Mouse (Mus musculus): ENCODE measurements around the gene Gcc2. TPM values are rescaled to one million over a fixed set of nuclear protein-coding genes. Genes with fewer than 3 reads are reported as not detected.

The Gcc2 gene
- polyA plus RNA-seq, 1 experiment from 2014 or later: 65.4 TPM

DNA sequence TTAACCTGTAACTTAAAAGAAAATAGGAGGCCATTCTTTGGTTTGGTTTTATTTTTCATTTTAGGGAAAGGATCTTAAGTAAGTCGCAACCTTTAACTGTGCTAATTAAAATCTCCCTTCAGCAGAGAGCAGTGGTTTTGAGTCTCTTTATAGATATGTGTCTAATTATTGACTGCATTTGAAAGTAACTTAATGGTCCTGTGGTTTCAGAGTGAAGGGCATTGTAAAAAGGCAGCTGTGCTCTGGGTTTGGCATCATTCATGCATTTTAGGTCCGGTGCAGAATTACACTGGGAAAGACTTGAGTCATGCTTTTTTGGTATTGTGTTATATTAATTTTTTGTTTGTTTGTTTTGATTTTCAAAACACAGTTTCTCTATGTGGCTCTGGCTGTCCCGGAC is 97.1 kb downstream of the Gcc2 start:
- Histone ChIP-seq H3K36me3 (ENCODE audit: control insufficient read depth, insufficient read depth, low read length) (no peaks in the 10 kb centered on the region), H3K9me3 (ENCODE audit: control insufficient read depth, low read length) (no peaks in the 10 kb centered on the region), H3K4me3 (ENCODE audit: low read length) (no peak overlapping the region), H3K4me1 (ENCODE audit: control insufficient read depth, insufficient read depth, low read length) (peaks cover 12% of the 10 kb centered on the region), H3K27me3 (replicated peaks; ENCODE audit: control insufficient read depth, insufficient read depth, low read length) (no peaks in the 10 kb centered on the region), H3K27ac (ENCODE audit: low read length) (no peak overlapping the region), H3K4me2 (ENCODE audit: low read depth, low read length) (no peak overlapping the region), H3K9ac (ENCODE audit: low read depth, low read length) (no peak overlapping the region)
- WGBS: 87% methylated on average over 3 of the region's 3 CpGs
- ATAC-seq: no peak

DNA sequence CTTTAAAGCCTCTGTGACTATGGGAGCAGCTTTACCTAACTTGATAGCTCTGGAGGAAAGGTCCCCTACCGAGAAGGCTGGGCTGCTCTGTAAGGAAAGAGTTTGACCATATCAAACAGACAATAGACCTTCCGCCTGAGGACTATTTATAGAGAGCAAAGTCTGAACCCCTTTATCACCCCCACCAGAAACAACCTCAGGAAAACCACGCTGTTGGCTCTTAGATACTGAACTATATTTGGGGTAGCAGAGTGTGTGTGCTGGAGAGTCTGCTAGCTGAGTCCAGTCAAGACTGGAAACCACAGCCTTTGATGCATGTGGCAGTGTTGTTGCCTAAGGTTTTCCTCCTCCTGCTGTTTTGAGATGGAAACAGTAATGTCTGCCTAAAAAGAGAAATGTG is 99.3 kb downstream of the Gcc2 start:
- Histone ChIP-seq H3K4me2 (ENCODE audit: low read depth, low read length) (no peak overlapping the region), H3K36me3 (ENCODE audit: control insufficient read depth, insufficient read depth, low read length) (no peaks in the 10 kb centered on the region), H3K9me3 (ENCODE audit: control insufficient read depth, low read length) (no peaks in the 10 kb centered on the region), H3K4me3 (ENCODE audit: low read length) (no peak overlapping the region), H3K27me3 (replicated peaks; ENCODE audit: control insufficient read depth, insufficient read depth, low read length) (no peaks in the 10 kb centered on the region), H3K4me1 (ENCODE audit: control insufficient read depth, insufficient read depth, low read length) (peaks cover 12% of the 10 kb centered on the region), H3K27ac (ENCODE audit: low read length) (peak overlapping the region; percentile 44; the same call in 1 of the 2 replicates), H3K9ac (ENCODE audit: low read depth, low read length) (no peak overlapping the region)
- peak; percentile 76 for ATAC-seq
- WGBS: 41% methylated on average over 3 of the region's 3 CpGs

Other genes starting within 250 kb of the Gcc2 start
- not detected in 2 replicates for gene AW822073, start 30.6 kb upstream of the Gcc2 start, polyA plus RNA-seq (2015; fragmentation: Nextera tagmentation; extraction: Ambion mirVana)
- not detected in 2 replicates for gene Duxf3, start 22.8 kb upstream of the Gcc2 start, polyA plus RNA-seq (2015; fragmentation: Nextera tagmentation; extraction: Ambion mirVana)
- gene Gm4981, start 18.8 kb upstream of the Gcc2 start, polyA plus RNA-seq (2015; fragmentation: Nextera tagmentation; extraction: Ambion mirVana): not detected in 2 replicates
- 120 and 124 TPM in 2 replicates for gene Lims1, start 68.0 kb downstream of the Gcc2 start, polyA plus RNA-seq (2015; fragmentation: Nextera tagmentation; extraction: Ambion mirVana)
- gene Ranbp2, start 191.4 kb downstream of the Gcc2 start, polyA plus RNA-seq (2015; fragmentation: Nextera tagmentation; extraction: Ambion mirVana): 13.4 and 14.2 TPM in 2 replicates
- 5.7 and 6.4 TPM in 2 replicates for gene Ccdc138, start 242.5 kb downstream of the Gcc2 start, polyA plus RNA-seq (2015; fragmentation: Nextera tagmentation; extraction: Ambion mirVana)

Data from intestine, embryonic 16.5 days (tissue).